Mouse (Mus musculus): ENCODE measurements at regions not wholly inside any gene's neighbourhood (a gene's known extent, or its start where the extent isn't known, plus 50 kb on each side); places are given as distances from the start of the nearest gene placed in this dataset.

DNA sequence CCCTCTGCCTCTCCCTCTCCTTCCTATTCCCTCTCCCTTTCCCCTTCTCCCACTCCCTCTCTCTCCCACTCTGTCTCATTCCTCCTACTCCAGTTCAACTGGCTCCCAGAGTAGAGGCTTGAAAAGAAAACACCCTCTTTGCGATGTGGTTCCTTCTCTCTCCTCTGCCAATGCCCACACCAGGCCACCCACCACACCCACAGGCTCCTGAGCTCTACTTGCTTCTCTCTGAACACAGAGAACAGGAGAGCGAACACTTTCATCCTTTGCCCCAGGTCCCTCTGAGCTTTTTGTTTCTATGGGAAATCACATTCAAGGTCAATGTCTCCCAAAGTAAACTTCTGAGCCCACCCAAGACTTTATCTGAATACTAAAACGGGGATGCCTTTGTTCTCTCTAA lies 155.8 kb downstream of the Insig2 start:
- TF ChIP-seq CTCF (IDR thresholded peaks at IDR 0.05; ENCODE audit: control insufficient read depth, insufficient read depth, low read length) (no peak), POLR2A (IDR thresholded peaks at IDR 0.05; ENCODE audit: borderline replicate concordance, control insufficient read depth, low read depth, low read length) (no peak)

Data from bone marrow, adult 2 months (tissue).